Mouse (Mus musculus) forebrain, embryonic 14.5 days (tissue): Measurements from ENCODE around the gene Snrpn. TPM values are rescaled to one million over a fixed set of nuclear protein-coding genes. Genes with fewer than 3 reads are reported as not detected.

ENCODE experiments used
- ATAC-seq: fragments of 200-750 bp; cut with Nextera tagmentation; 2 replicates; pipeline ENCODE4 v1.8.0; 2017; ENCODE audit warnings: mild to moderate bottlenecking, moderate library complexity
- DNase-seq: peaks from one replicate; pipeline ENCODE4 v3.0.0-alpha.2; 2015; ENCODE audit warnings: low spot score
- H3K27ac ChIP-seq: fragments of 300-500 bp; sonication (generic); 2 replicates; pipeline ENCODE4 v1.5.1; 2014; ENCODE audit warnings: low read depth, mild to moderate bottlenecking, control low read depth, low read length, moderate library complexity
- H3K27me3 ChIP-seq: fragments of 300-500 bp; sonication (generic); replicated peaks from 2 replicates; pipeline ENCODE4 v1.6.1; 2014; ENCODE audit warnings: low read length, control low read depth, mixed read lengths; ENCODE audit not compliant: control insufficient read depth, insufficient read depth
- H3K36me3 ChIP-seq: fragments of 300-500 bp; sonication (generic); 2 replicates; pipeline ENCODE4 v1.6.1; 2014; ENCODE audit warnings: low read length, control low read depth; ENCODE audit not compliant: control insufficient read depth, insufficient read depth
- H3K4me1 ChIP-seq: fragments of 300-500 bp; sonication (generic); 2 replicates; pipeline ENCODE4 v1.6.1; 2014; ENCODE audit warnings: antibody characterized with exemption, low read length, control low read depth; ENCODE audit not compliant: control insufficient read depth, insufficient read depth
- H3K4me2 ChIP-seq: fragments of 300-500 bp; sonication (generic); 2 replicates; pipeline ENCODE4 v1.6.1; 2014; ENCODE audit warnings: mild to moderate bottlenecking, control low read depth, low read length
- H3K4me3 ChIP-seq: fragments of 300-500 bp; sonication (generic); 2 replicates; pipeline ENCODE4 v1.5.1; 2014; ENCODE audit warnings: low read depth, low read length, control low read depth
- H3K9ac ChIP-seq: fragments of 300-500 bp; sonication (generic); 2 replicates; pipeline ENCODE4 v1.6.1; 2014; ENCODE audit warnings: mild to moderate bottlenecking, low read length, control low read depth, moderate library complexity
- H3K9me3 ChIP-seq: fragments of 300-500 bp; sonication (generic); replicated peaks from 2 replicates; pipeline ENCODE4 v1.6.1; 2016; ENCODE audit warnings: low read length, control low read depth, mixed read lengths; ENCODE audit not compliant: control insufficient read depth
- WGBS: fragments of 180-500 bp; shearing (Covaris S2); extraction: QIAGEN DNeasy Blood & Tissue Kit; methylation state at CpG from one replicate; pipeline ENCODE4 v1.1.7; 2014; 5-methylcytosine and 5-hydroxymethylcytosine counted together
- polyA plus RNA-seq: library from polyadenylated mRNA; unstranded; fragments of >200 nt; fragmentation: Nextera tagmentation; extraction: Ambion mirVana; gene quantifications from 2 replicates; pipeline ENCODE4 v1.2.1, GENCODE M21; 2014

The Snrpn gene
- polyA plus RNA-seq, 1 experiment from 2014 or later = 481 TPM

- ATAC-seq = peak; percentile 78
- Histone ChIP-seq H3K9ac (no peak overlapping the region), H3K4me3 (peak overlapping the region; percentile 4), H3K4me1 (no peaks in the 10 kb centered on the region), H3K9me3 (no peaks in the 10 kb centered on the region), H3K27ac (no peak overlapping the region), H3K4me2 (peak overlapping the region; percentile 15; the same call in 1 of the 2 replicates), H3K27me3 (no peaks in the 10 kb centered on the region), H3K36me3 (no peaks in the 10 kb centered on the region)
- 68% methylated on average over 6 of the region's 6 CpGs for WGBS
- DNase-seq = peak; percentile 78
Observed at GRCm38 (mm10) chr7:60047481-60048201, 92.4 kb downstream of the Snrpn start.

GRCm38 (mm10) chr7:60013186-60013585, 126.8 kb downstream of the Snrpn start:
- DNase-seq (no peak), ATAC-seq (no peak)
- no peaks in the 10 kb centered on the region for H3K36me3 ChIP-seq
- H3K4me1 ChIP-seq = no peaks in the 10 kb centered on the region
- 72% methylated on average over 3 of the region's 3 CpGs for WGBS
- H3K9ac ChIP-seq = no peak overlapping the region
- H3K27ac ChIP-seq = no peak overlapping the region
- H3K4me3 ChIP-seq = no peak overlapping the region
- no peaks in the 10 kb centered on the region; the same call in 1 of the 2 replicates for H3K9me3 ChIP-seq
- H3K27me3 ChIP-seq = no peaks in the 10 kb centered on the region
- no peak overlapping the region for H3K4me2 ChIP-seq

- peak; percentile 40 for DNase-seq
Observed at GRCm38 (mm10) chr7:60007727-60008360, 132.2 kb downstream of the Snrpn start.

GRCm38 (mm10) chr7:60006262-60006661, 133.8 kb downstream of the Snrpn start:
- Histone ChIP-seq H3K4me3 (no peak overlapping the region), H3K36me3 (no peaks in the 10 kb centered on the region), H3K9me3 (peaks cover 15% of the 10 kb centered on the region), H3K27me3 (no peaks in the 10 kb centered on the region), H3K9ac (no peak overlapping the region), H3K27ac (no peak overlapping the region), H3K4me2 (no peak overlapping the region), H3K4me1 (no peaks in the 10 kb centered on the region)
- WGBS = 44% methylated on average over 2 of the region's 2 CpGs
- ATAC-seq (no peak), DNase-seq (no peak)

More at GRCm38 (mm10) chr7:60007727-60008360, 132.2 kb downstream of the Snrpn start:
- Histone ChIP-seq H3K4me2 (no peak overlapping the region), H3K4me3 (no peak overlapping the region), H3K4me1 (no peaks in the 10 kb centered on the region), H3K27me3 (no peaks in the 10 kb centered on the region), H3K9me3 (peaks cover 13% of the 10 kb centered on the region), H3K36me3 (no peaks in the 10 kb centered on the region), H3K27ac (no peak overlapping the region), H3K9ac (no peak overlapping the region)
- ATAC-seq = no peak
- 38% methylated on average over 3 of the region's 3 CpGs for WGBS

- H3K36me3 ChIP-seq = no peaks in the 10 kb centered on the region
- WGBS = 47% methylated on average over 30 of the region's 30 CpGs
- H3K4me1 ChIP-seq = no peaks in the 10 kb centered on the region
Observed at GRCm38 (mm10) chr7:60004606-60005330, 135.3 kb downstream of the Snrpn start, which contains the start of the genes Snurf and Gm38393. Gene Snurf (minus strand): TSS chr7:60005049. Gene Gm38393 (minus strand): TSS chr7:60005064.

GRCm38 (mm10) chr7:60003921-60004605, 136.0 kb downstream of the Snrpn start:
- WGBS = 55% methylated on average over 22 of the region's 22 CpGs
- Histone ChIP-seq H3K9me3 (peaks cover 15% of the 10 kb centered on the region), H3K4me2 (peak overlapping the region; percentile 47), H3K36me3 (no peaks in the 10 kb centered on the region), H3K27ac (peak overlapping the region; percentile 84), H3K27me3 (no peaks in the 10 kb centered on the region), H3K4me1 (no peaks in the 10 kb centered on the region), H3K9ac (peak overlapping the region; percentile 71), H3K4me3 (peak overlapping the region; percentile 54)
- DNase-seq (peak; percentile 71), ATAC-seq (peak; percentile 84)

More at GRCm38 (mm10) chr7:60004606-60005330, 135.3 kb downstream of the Snrpn start, which contains the start of the genes Snurf and Gm38393:
- Histone ChIP-seq H3K27me3 (no peaks in the 10 kb centered on the region), H3K4me3 (peak within 1 kb of the TSS; percentile 54), H3K27ac (peak within 1 kb of the TSS; percentile 84), H3K4me2 (peak within 1 kb of the TSS; percentile 47), H3K9ac (peak within 1 kb of the TSS; percentile 71), H3K9me3 (peaks cover 15% of the 10 kb centered on the region)
- ATAC-seq (peak; percentile 70), DNase-seq (peak; percentile 83)

- DNase-seq (peak; percentile 85), ATAC-seq (peak; percentile 73)
- H3K9ac ChIP-seq = peak overlapping the region; percentile 71
- H3K36me3 ChIP-seq = no peaks in the 10 kb centered on the region
- peak overlapping the region; percentile 54 for H3K4me3 ChIP-seq
- peaks cover 15% of the 10 kb centered on the region for H3K9me3 ChIP-seq
- peak overlapping the region; percentile 84 for H3K27ac ChIP-seq
- no peaks in the 10 kb centered on the region for H3K27me3 ChIP-seq
- peak overlapping the region; percentile 47 for H3K4me2 ChIP-seq
- no peaks in the 10 kb centered on the region for H3K4me1 ChIP-seq
- WGBS = 49% methylated on average over 12 of the region's 12 CpGs
Observed at GRCm38 (mm10) chr7:60003006-60003865, 136.8 kb downstream of the Snrpn start.

- peaks cover 15% of the 10 kb centered on the region for H3K36me3 ChIP-seq
- WGBS = 68% methylated on average over 1 of the region's 1 CpGs
- H3K4me1 ChIP-seq = no peaks in the 10 kb centered on the region
- ATAC-seq = no peak
- H3K4me3 ChIP-seq = no peak overlapping the region
- H3K27me3 ChIP-seq = no peaks in the 10 kb centered on the region
- H3K9me3 ChIP-seq = no peaks in the 10 kb centered on the region
- no peak overlapping the region for H3K9ac ChIP-seq
- H3K4me2 ChIP-seq = no peak overlapping the region
- no peak overlapping the region for H3K27ac ChIP-seq
- DNase-seq = no peak
Observed at GRCm38 (mm10) chr7:59978646-59979045, 161.4 kb downstream of the Snrpn start.
